Mouse (Mus musculus) v-Abl transformed pro-B cells (cell line): ENCODE data around the gene Mfsd4b1.

Experiments
- in situ Hi-C, 2 experiments: fragments of 400-800 bp; cut with MboI; formaldehyde crosslinking; loops; one replicate each; pipeline ENCODE4 v1.15.1; 2025; ENCODE audit not compliant: unreplicated experiment in 2 of 2

Mfsd4b1 gene

GRCm38 (mm10) chr10:39977346-39977745, 47.7 kb downstream of the Mfsd4b1 start:
- in situ Hi-C loops: no loop called here

- in situ Hi-C loops: no loop called here
Observed at GRCm38 (mm10) chr10:39975771-39976170, 49.3 kb downstream of the Mfsd4b1 start.

GRCm38 (mm10) chr10:39974982-39975381, 50.1 kb downstream of the Mfsd4b1 start:
- in situ Hi-C loops: no loop called here

- in situ Hi-C loops: no loop called here
Observed at GRCm38 (mm10) chr10:39967512-39967911, 57.6 kb downstream of the Mfsd4b1 start.

- in situ Hi-C loops: no loop called here
Observed at GRCm38 (mm10) chr10:39961906-39962305, 63.2 kb downstream of the Mfsd4b1 start.

- in situ Hi-C loops: no loop called here
Observed at GRCm38 (mm10) chr10:39960441-39960822, 64.6 kb downstream of the Mfsd4b1 start.

GRCm38 (mm10) chr10:39959761-39960440, 65.2 kb downstream of the Mfsd4b1 start, which contains the start of gene Mfsd4b3:
TSS of gene Mfsd4b3 (minus strand) at chr10:39960153.
- in situ Hi-C loops: loop anchor here in 1 of 2 experiments (10.0 kb wide), 1 partner anchor 255 kb away; no protein-coding TSS in a partner anchor

- in situ Hi-C loops: loop anchor here in 1 of 2 experiments (10.0 kb wide), 1 partner anchor 257 kb away; no protein-coding TSS in a partner anchor
Observed at GRCm38 (mm10) chr10:39958266-39958665, 66.8 kb downstream of the Mfsd4b1 start.

- in situ Hi-C loops: loop anchor here in 1 of 2 experiments (10.0 kb wide), 1 partner anchor 258 kb away; no protein-coding TSS in a partner anchor
Observed at GRCm38 (mm10) chr10:39956340-39956878, 68.7 kb downstream of the Mfsd4b1 start.

GRCm38 (mm10) chr10:39955163-39955562, 69.9 kb downstream of the Mfsd4b1 start:
- in situ Hi-C loops: loop anchor here in 1 of 2 experiments (10.0 kb wide), 1 partner anchor 260 kb away; no protein-coding TSS in a partner anchor
